Mouse (Mus musculus) testis, adult 2 months (tissue): ENCODE data around the gene Baiap2l2. TPM values are rescaled to one million over a fixed set of nuclear protein-coding genes. Genes with fewer than 3 reads are reported as not detected.

ENCODE experiments used
- H3K27ac ChIP-seq: fragments of 200-500 bp; 2 replicates; pipeline ENCODE4 v1.5.1; 2012; ENCODE audit warnings: low read depth, low read length; ENCODE audit not compliant: control insufficient read depth, insufficient read depth
- H3K27me3 ChIP-seq: fragments of 200-500 bp; 2 replicates; pipeline ENCODE4 v1.6.1; 2012; ENCODE audit warnings: mild to moderate bottlenecking, low read length, moderate library complexity; ENCODE audit not compliant: control insufficient read depth, insufficient read depth
- H3K36me3 ChIP-seq: fragments of 200-500 bp; 2 replicates; pipeline ENCODE4 v1.6.1; 2012; ENCODE audit warnings: mild to moderate bottlenecking, low read length; ENCODE audit not compliant: control insufficient read depth, insufficient read depth
- H3K4me1 ChIP-seq: fragments of 200-500 bp; 2 replicates; pipeline ENCODE4 v1.6.1; 2012; ENCODE audit warnings: low read length; ENCODE audit not compliant: control insufficient read depth, insufficient read depth
- H3K4me3 ChIP-seq: fragments of 200-500 bp; 2 replicates; pipeline ENCODE4 v1.5.1; 2012; ENCODE audit warnings: low read depth, mild to moderate bottlenecking, low read length, moderate library complexity, mixed read lengths; ENCODE audit not compliant: control insufficient read depth
- CTCF ChIP-seq: fragments of 200-500 bp; IDR thresholded peaks from 2 replicates; pipeline ENCODE4 v1.5.1; 2012; ENCODE audit warnings: low read depth, mild to moderate bottlenecking, inconsistent platforms, low read length, moderate library complexity; ENCODE audit not compliant: control insufficient read depth, insufficient read depth, insufficient replicate concordance
- POLR2A ChIP-seq: fragments of 200-500 bp; IDR thresholded peaks from 2 replicates; pipeline ENCODE4 v1.6.1; 2012; ENCODE audit warnings: low read depth, mild to moderate bottlenecking, inconsistent platforms, low read length, moderate library complexity; ENCODE audit not compliant: control insufficient read depth
- polyA plus RNA-seq: library from polyadenylated mRNA; depleted of rRNA; stranded (reverse); fragments of >200 nt; gene quantifications from 2 replicates; pipeline ENCODE4 v1.2.3, GENCODE M21; 2012

Gene Baiap2l2
- polyA plus RNA-seq, 1 experiment: 0.67 TPM

DNA sequence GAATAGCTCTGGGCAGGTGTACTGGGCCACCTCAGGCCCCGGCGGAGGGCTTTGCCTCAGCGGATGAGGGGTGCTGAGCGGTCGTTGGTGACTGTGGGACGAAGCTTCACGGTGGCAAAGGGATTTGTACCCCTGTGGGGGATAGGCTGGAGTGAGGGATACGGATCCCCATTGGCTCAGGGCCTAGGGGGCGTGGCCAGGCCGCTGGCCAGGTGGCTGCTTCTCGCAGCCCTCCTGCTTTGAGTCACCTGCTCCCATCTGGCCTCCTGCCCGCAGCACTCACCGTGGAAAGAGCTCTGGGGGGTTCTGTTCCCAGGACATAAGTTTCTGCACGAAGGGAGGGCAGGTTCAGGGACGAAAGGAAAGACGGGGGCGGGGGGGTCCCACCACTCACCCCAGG, 26.8 kb downstream of the Baiap2l2 start:
- no peak overlapping the region for H3K27ac ChIP-seq
- TF ChIP-seq POLR2A: no peak
- TF ChIP-seq CTCF: no peak
- peaks cover 2% of the 10 kb centered on the region; the same call in 1 of the 2 replicates for H3K27me3 ChIP-seq
- no peaks in the 10 kb centered on the region for H3K36me3 ChIP-seq
- H3K4me3 ChIP-seq: no peak overlapping the region
- H3K4me1 ChIP-seq: peaks cover 18% of the 10 kb centered on the region

DNA sequence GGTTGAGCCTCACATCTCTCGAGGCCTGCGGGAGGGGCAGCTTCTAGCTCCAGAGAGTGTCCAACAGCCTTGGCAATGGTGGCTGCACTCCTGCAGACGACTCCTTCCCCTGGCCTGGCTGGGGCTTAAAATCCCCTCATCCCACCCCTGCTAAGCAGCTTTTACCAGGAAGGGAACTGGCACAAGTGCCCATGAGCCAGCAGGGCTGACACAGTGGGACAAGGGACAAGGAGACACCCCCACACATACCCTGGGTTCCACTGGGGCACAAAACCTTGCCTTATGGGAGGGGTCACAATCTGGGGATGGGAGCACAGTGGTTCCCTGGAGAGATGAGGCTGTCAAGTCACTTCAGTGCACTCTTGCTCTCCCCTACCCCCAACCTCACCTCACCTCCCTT, 30.7 kb downstream of the Baiap2l2 start, which contains the start of gene Slc16a8:
Gene Slc16a8, minus strand, starts transcription at position 101 of the 400 bp plus-strand sequence.
- no peaks in the 10 kb centered on the region for H3K27me3 ChIP-seq
- peaks cover 27% of the 10 kb centered on the region for H3K4me1 ChIP-seq
- H3K27ac ChIP-seq: no peak within 1 kb of the TSS
- H3K4me3 ChIP-seq: no peak within 1 kb of the TSS
- no peaks in the 10 kb centered on the region for H3K36me3 ChIP-seq
- TF ChIP-seq CTCF (no peak), POLR2A (no peak)

DNA sequence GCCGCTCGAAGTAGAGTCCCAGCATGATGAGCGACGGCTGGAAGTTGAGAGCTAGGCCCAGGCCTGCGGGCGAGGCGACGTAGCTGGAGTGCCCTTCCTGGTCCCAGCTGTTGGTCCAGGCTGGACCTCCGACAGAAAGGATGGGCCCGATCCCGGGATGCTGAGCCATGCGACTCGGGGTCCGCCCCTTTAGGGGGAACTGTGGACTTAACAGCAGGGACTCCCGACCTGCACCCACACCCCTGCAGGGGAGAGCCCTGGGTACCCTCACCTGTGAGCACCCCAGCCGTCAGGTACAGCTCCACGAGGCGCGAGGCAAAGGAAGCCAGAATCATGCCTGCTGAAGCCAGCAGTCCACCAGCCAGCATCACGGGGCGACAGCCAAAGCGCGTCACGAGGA, 32.8 kb downstream of the Baiap2l2 start:
- H3K27ac ChIP-seq: no peak overlapping the region
- TF ChIP-seq CTCF (no peak), POLR2A (no peak)

DNA sequence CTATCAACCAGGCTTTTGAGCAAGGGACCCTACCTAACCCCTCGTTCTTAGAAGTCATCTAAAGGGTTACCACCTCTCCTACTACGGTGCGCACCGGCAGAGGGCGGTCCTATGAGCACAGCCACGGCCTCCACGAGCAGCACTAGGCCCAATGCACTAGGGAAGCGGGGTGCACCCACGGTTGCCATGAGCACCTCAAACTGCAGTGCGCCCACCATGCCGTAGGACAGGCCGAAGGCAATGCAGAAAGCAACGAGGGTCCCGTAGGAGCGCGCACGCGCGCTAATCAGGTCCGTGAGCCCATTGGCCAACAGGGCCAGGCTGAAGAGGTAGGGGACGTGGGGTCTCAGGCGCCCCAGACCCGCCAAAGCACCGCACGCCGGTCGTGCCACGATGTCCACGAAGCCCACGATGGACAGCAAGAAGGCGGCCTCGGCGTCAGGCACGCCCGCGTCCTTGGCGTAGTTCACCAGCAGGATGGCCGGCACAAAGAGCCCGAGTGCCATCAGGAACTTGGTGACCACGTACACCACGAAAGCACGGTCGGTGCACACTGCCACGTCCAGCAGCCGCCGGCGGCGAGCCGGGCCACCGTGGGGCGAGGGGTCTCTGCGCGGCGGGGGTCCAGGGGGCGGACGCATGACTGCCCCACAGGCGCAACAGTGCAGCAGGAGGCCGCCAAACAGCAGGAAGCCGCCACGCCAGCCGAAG, 33.4 kb downstream of the Baiap2l2 start:
- Histone ChIP-seq H3K4me1 (peaks cover 22% of the 10 kb centered on the region), H3K27ac (no peak overlapping the region), H3K27me3 (no peaks in the 10 kb centered on the region), H3K4me3 (peak overlapping the region; percentile 5), H3K36me3 (peaks cover 2% of the 10 kb centered on the region; the same call in 1 of the 2 replicates)
- TF ChIP-seq POLR2A (no peak), CTCF (no peak)

More for the DNA sequence above, 32.8 kb downstream of the Baiap2l2 start:
- H3K4me1 ChIP-seq: peaks cover 22% of the 10 kb centered on the region
- H3K27me3 ChIP-seq: no peaks in the 10 kb centered on the region
- H3K36me3 ChIP-seq: no peaks in the 10 kb centered on the region; the same call in 1 of the 2 replicates
- H3K4me3 ChIP-seq: no peak overlapping the region

DNA sequence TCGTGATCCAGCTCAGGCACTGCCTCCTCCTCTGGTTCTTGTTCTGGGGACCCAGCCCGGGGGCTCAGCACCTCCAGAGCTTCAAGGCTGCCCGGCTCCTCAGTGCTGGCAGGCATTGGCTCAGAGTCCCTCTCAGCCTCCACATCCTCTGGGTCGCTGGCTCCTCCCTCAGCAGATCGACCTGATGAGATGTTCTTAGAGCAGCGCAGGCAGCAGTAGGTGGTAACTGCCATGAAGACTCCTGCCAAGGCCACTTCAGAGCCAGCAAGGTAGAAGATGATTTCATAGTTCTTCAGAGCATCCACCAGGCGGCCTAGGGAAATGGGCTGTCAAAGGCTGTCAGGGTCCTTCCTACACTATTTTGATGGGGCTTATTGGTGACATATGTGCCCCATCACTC, 34.2 kb downstream of the Baiap2l2 start:
- TF ChIP-seq CTCF: no peak
- TF ChIP-seq POLR2A: no peak
- H3K27ac ChIP-seq: no peak overlapping the region
- no peak overlapping the region for H3K4me3 ChIP-seq
- no peaks in the 10 kb centered on the region for H3K27me3 ChIP-seq
- H3K4me1 ChIP-seq: peaks cover 22% of the 10 kb centered on the region
- H3K36me3 ChIP-seq: peaks cover 3% of the 10 kb centered on the region

DNA sequence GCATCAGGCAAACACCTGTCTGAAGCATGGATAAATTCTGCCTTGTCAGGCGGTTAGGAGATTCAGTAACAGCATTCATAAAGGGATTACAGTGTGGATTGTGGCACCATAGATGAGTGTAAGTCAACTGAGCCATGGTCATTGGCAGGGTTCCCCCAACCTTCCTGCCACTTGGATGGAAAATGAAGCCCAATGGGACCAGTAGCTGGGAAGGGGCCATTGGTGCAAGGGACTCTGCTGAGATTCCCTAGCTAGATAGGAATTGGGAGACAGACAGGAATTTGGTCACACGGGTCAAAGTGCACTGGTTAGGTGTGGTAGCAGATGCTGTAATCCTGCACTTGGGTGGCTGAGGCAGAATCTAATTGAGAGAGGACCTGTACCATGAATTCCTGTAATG, 35.1 kb downstream of the Baiap2l2 start:
- H3K36me3 ChIP-seq: peaks cover 4% of the 10 kb centered on the region
- no peak overlapping the region for H3K27ac ChIP-seq
- H3K4me1 ChIP-seq: peaks cover 22% of the 10 kb centered on the region
- TF ChIP-seq POLR2A (no peak), CTCF (no peak)
- no peak overlapping the region for H3K4me3 ChIP-seq
- no peaks in the 10 kb centered on the region for H3K27me3 ChIP-seq

DNA sequence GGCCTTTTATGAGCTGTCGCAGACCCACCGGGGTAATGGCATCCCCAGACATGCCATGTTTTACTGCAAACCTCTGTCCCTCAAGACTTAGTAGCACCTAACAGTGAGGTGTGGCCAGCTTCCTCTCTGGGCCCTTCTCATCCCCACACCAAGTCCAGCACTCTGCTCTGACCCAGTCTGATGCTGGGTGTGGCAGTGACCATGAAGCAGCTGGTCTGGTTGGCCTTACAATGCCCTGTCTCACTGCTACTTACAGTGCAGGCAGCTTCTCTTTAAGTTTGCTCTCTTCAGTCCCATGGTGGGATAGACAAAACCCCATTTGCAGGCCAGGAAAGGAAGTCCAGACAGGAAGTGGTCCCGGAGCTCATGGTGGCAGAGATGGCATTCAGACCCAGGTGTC, 40.0 kb downstream of the Baiap2l2 start:
- H3K36me3 ChIP-seq: peaks cover 5% of the 10 kb centered on the region
- H3K27ac ChIP-seq: no peak overlapping the region

More for the DNA sequence above, 40.0 kb downstream of the Baiap2l2 start:
- H3K4me3 ChIP-seq: no peak overlapping the region
- no peaks in the 10 kb centered on the region for H3K27me3 ChIP-seq
- H3K4me1 ChIP-seq: no peaks in the 10 kb centered on the region
- no peak for TF ChIP-seq CTCF
- no peak for TF ChIP-seq POLR2A
